Mouse (Mus musculus): ENCODE results near the gene Map3k5. TPM values are rescaled to one million over a fixed set of nuclear protein-coding genes. Genes with fewer than 3 reads are reported as not detected.
A peak's percentile ranks its signal among the peaks of the same experiment; 100 is the strongest.

The Map3k5 gene
- total RNA-seq, 2 experiments from 2014 or later: 24.1 to 32.5 TPM

GRCm38 (mm10) chr10:20001990-20002389 is 67.7 kb downstream of the Map3k5 start:
- no peak for DNase-seq (ENCODE audit: low spot score in 2 of 2)

- no peak for DNase-seq (ENCODE audit: low spot score in 2 of 2)
Measured at GRCm38 (mm10) chr10:20003006-20003405, 68.7 kb downstream of the Map3k5 start.

GRCm38 (mm10) chr10:20004786-20005185 is 70.5 kb downstream of the Map3k5 start:
- DNase-seq (ENCODE audit: low spot score in 2 of 2): no peak

GRCm38 (mm10) chr10:20005491-20005952 is 71.2 kb downstream of the Map3k5 start:
- no peak for DNase-seq (ENCODE audit: low spot score in 2 of 2)

GRCm38 (mm10) chr10:20006333-20007093 is 72.2 kb downstream of the Map3k5 start:
- DNase-seq (ENCODE audit: low spot score in 2 of 2): peak; percentile 41 to 64

- no peak for DNase-seq (ENCODE audit: low spot score in 2 of 2)
Measured at GRCm38 (mm10) chr10:20009310-20009709, 75.0 kb downstream of the Map3k5 start.

- no peak for DNase-seq (ENCODE audit: low spot score in 2 of 2)
Measured at GRCm38 (mm10) chr10:20010018-20010417, 75.7 kb downstream of the Map3k5 start.

GRCm38 (mm10) chr10:20018406-20018805 is 84.1 kb downstream of the Map3k5 start:
- DNase-seq (ENCODE audit: low spot score in 2 of 2): peak in 1 of 2 experiments; percentile 38

GRCm38 (mm10) chr10:20018806-20019205 is 84.5 kb downstream of the Map3k5 start:
- no peak for DNase-seq (ENCODE audit: low spot score in 2 of 2)

GRCm38 (mm10) chr10:20021256-20021655 is 87.0 kb downstream of the Map3k5 start:
- no peak for DNase-seq (ENCODE audit: low spot score in 2 of 2)

GRCm38 (mm10) chr10:20021670-20022468 is 87.6 kb downstream of the Map3k5 start:
- no peak for DNase-seq (ENCODE audit: low spot score in 2 of 2)

GRCm38 (mm10) chr10:20022608-20023340 is 88.5 kb downstream of the Map3k5 start:
- DNase-seq (ENCODE audit: low spot score in 2 of 2): no peak

GRCm38 (mm10) chr10:20023524-20023923 is 89.3 kb downstream of the Map3k5 start:
- no peak for DNase-seq (ENCODE audit: low spot score in 2 of 2)

GRCm38 (mm10) chr10:20024891-20025290 is 90.6 kb downstream of the Map3k5 start:
- DNase-seq (ENCODE audit: low spot score in 2 of 2): no peak

- no peak for DNase-seq (ENCODE audit: low spot score in 2 of 2)
Measured at GRCm38 (mm10) chr10:20025781-20026520, 91.7 kb downstream of the Map3k5 start.

- DNase-seq (ENCODE audit: low spot score in 2 of 2): no peak
Measured at GRCm38 (mm10) chr10:20030703-20031102, 96.4 kb downstream of the Map3k5 start.

- DNase-seq (ENCODE audit: low spot score in 2 of 2): peak; percentile 22 to 70
Measured at GRCm38 (mm10) chr10:20031936-20032335, 97.7 kb downstream of the Map3k5 start.

GRCm38 (mm10) chr10:20036375-20036774 is 102.1 kb downstream of the Map3k5 start:
- no peak for DNase-seq (ENCODE audit: low spot score in 2 of 2)

- DNase-seq (ENCODE audit: low spot score in 2 of 2): no peak
Measured at GRCm38 (mm10) chr10:20036846-20037245, 102.6 kb downstream of the Map3k5 start.

- no peak for DNase-seq (ENCODE audit: low spot score in 2 of 2)
Measured at GRCm38 (mm10) chr10:20039531-20039930, 105.3 kb downstream of the Map3k5 start.

GRCm38 (mm10) chr10:20040116-20040515 is 105.8 kb downstream of the Map3k5 start:
- no peak for DNase-seq (ENCODE audit: low spot score in 2 of 2)

All from layer of hippocampus, adult 18-20 months (tissue).